Mouse (Mus musculus) C2C12 (cell line): ENCODE results near the gene Hps5. TPM values are rescaled to one million over a fixed set of nuclear protein-coding genes. Genes with fewer than 3 reads are reported as not detected.
"Not testable (repeated sequence)": the region's sequence is repeated elsewhere in the genome, so short reads cannot be mapped to it uniquely, and the experiment has no call there.

ENCODE experiments used
- H3K27me3 ChIP-seq: one replicate; pipeline ENCODE4 v1.6.1; 2011; ENCODE audit not compliant: control insufficient read depth, insufficient read depth, insufficient read length
- H3K36me3 ChIP-seq: one replicate; pipeline ENCODE4 v1.6.1; 2011; ENCODE audit not compliant: control insufficient read depth, insufficient read depth
- H3K4me3 ChIP-seq: one replicate; pipeline ENCODE4 v1.5.1; 2011; ENCODE audit warnings: mild to moderate bottlenecking, control low read depth; ENCODE audit not compliant: poor library complexity, insufficient read depth, severe bottlenecking
- H3K79me2 ChIP-seq: one replicate; pipeline ENCODE4 v1.6.1; 2011; ENCODE audit not compliant: control insufficient read depth, insufficient read depth
- H3K79me3 ChIP-seq: one replicate; pipeline ENCODE4 v1.6.1; 2011; ENCODE audit warnings: low read depth, control low read depth
- H3ac ChIP-seq: one replicate; pipeline ENCODE3; 2011; ENCODE audit warnings: low read depth; ENCODE audit not compliant: control insufficient read depth, insufficient read length
- CEBPB ChIP-seq: IDR thresholded peaks from one replicate; pipeline ENCODE4 v1.6.1; 2011; ENCODE audit warnings: low read depth, mild to moderate bottlenecking, control low read depth, moderate library complexity
- CTCF ChIP-seq: IDR thresholded peaks from one replicate; pipeline ENCODE4 v1.5.1; 2011; ENCODE audit not compliant: control insufficient read depth, insufficient read depth, insufficient read length
- FOSL1 ChIP-seq: IDR thresholded peaks from one replicate; pipeline ENCODE4 v1.8.0; 2011; ENCODE audit warnings: mild to moderate bottlenecking, low read length; ENCODE audit not compliant: poor library complexity, insufficient read depth, severe bottlenecking
- MAX ChIP-seq: IDR thresholded peaks from one replicate; pipeline ENCODE4 v1.6.1; 2011; ENCODE audit warnings: mild to moderate bottlenecking, control low read depth
- MYOD1 ChIP-seq: IDR thresholded peaks from one replicate; pipeline ENCODE4 v1.6.1; 2011; ENCODE audit warnings: low read depth; ENCODE audit not compliant: control insufficient read depth, insufficient read length
- MYOG ChIP-seq: IDR thresholded peaks from one replicate; pipeline ENCODE4 v1.6.1; 2011; ENCODE audit not compliant: control insufficient read depth, insufficient read length; ENCODE audit errors: extremely low read depth
- USF1 ChIP-seq: IDR thresholded peaks from one replicate; pipeline ENCODE4 v1.6.1; 2011; ENCODE audit warnings: low read depth, mild to moderate bottlenecking, control low read depth, moderate library complexity
- polyA plus RNA-seq: library from polyadenylated mRNA; unstranded; fragments of >200 nt; fragmentation: generic; extraction: Trizol; gene quantifications from one replicate; pipeline ENCODE4 v1.2.1, GENCODE M21; 2012; ENCODE audit warnings: missing spikeins

Gene Hps5
- polyA plus RNA-seq, 1 experiment, result 8.3 TPM

DNA sequence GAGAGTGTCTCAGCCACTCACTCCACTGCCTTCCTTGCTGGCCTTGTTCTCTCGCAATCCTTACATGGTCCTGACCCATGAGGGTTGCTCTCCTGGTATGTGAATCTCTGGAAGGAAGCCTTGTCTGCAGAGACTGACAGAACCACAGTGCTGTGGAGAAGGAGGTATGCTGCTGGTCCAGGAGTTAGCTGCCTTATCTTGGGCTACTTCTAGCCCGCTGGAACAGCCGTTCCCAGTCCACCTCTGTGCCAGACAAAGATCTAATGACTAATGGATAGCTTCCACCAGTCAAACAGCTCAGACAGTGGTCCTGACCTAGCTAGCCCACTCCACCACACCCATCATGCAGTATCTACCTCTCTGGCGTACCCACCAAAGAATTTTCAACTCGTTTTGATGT is 40.5 kb upstream of the Hps5 start:
- Histone ChIP-seq H3ac (no peak overlapping the region), H3K4me3 (no peak overlapping the region), H3K79me2 (no peaks in the 10 kb centered on the region), H3K27me3 (no peaks in the 10 kb centered on the region), H3K79me3 (no peaks in the 10 kb centered on the region), H3K36me3 (no peaks in the 10 kb centered on the region)
- no peak for TF ChIP-seq CTCF
- TF ChIP-seq MAX, result no peak
- TF ChIP-seq USF1, result no peak
- no peak for TF ChIP-seq CEBPB
- TF ChIP-seq MYOD1, result no peak
- TF ChIP-seq FOSL1, result no peak
- no peak for TF ChIP-seq MYOG

DNA sequence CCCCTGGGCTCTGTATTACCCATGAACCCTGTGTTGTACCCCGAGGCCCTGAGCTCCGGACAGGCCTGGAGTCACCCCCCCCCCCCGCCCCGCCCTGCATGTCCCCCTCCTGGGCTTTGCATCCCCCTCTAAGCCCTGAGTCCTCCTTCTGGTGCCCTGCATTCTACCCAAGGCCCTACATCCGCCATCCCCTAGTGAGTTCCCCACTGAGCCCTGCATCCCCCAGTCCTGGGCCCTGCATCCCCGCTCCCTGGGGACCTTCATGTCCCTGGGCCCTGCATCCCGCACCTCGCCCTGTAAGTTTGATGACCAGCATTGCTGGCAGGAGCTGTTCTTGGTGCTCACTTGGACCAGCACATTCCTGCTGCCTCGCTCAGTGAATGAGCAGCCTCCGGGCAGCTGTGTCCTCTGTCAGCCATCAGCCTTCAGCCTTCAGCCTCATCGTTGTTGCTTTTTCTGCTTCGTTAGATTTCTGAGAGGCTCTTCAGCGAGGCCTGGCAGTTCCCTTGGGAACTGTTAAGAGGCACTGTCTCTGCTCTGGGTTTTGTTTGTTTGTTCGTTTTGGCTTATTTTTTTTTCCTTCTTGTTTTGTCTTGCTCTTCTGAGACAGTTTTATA is 39.2 kb upstream of the Hps5 start:
- Histone ChIP-seq H3K79me2 (no peaks in the 10 kb centered on the region), H3ac (no peak overlapping the region), H3K27me3 (no peaks in the 10 kb centered on the region), H3K4me3 (no peak overlapping the region), H3K36me3 (no peaks in the 10 kb centered on the region), H3K79me3 (no peaks in the 10 kb centered on the region)
- no peak for TF ChIP-seq USF1

DNA sequence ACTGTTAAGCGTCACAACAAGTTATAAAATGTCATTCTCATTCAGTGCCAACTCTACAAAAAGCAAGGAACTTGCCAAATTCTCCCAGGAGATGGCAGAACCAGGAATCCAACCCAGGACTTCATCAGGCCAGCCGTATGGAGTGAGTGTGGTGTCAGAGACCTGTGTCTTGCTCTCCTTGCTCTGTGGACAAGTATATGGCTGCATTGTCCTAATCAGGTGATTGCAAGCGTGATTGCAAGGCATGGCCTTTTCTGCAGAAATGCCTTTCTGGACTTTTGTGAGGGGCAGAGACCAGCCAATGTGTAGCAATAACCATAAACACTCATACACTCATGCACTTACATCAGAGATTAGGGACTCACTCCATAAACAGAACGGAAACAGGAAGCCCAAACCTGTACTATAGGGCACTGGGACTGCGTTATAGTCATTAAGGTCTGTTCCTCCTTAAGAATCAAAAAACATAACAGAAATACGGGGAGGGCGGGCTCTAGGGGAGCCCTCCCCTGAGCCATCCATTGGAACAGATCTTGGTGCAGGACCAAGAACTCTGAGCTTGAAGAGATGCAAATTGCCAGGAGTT is 37.9 kb upstream of the Hps5 start:
- Histone ChIP-seq H3K79me2 (no peaks in the 10 kb centered on the region), H3ac (no peak overlapping the region), H3K79me3 (no peaks in the 10 kb centered on the region), H3K4me3 (no peak overlapping the region), H3K27me3 (no peaks in the 10 kb centered on the region), H3K36me3 (no peaks in the 10 kb centered on the region)
- TF ChIP-seq CEBPB, result no peak
- TF ChIP-seq FOSL1, result no peak
- no peak for TF ChIP-seq MYOD1
- TF ChIP-seq MAX, result no peak
- TF ChIP-seq MYOG, result no peak
- TF ChIP-seq CTCF, result no peak
- TF ChIP-seq USF1, result no peak

DNA sequence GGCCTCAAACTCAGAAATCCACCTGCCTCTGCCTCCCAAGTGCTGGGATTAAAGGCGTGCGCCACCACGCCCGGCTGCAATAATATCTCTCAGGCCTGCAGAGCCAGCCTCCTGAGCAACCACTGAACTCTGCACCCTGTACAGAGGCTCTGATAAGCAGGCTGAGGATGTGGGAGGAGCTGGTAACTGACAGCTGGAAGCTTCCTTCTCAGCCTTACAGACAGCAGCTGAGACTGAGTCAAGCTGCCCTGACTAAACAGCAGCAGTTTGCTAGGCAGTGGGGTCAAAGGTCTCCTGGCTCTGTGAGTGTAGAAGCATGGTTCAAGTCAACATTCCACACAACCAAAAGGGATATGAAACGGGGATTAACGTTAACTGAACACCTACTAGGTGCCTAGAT is 37.4 kb upstream of the Hps5 start:
- H3K36me3 ChIP-seq, result no peaks in the 10 kb centered on the region
- no peaks in the 10 kb centered on the region for H3K27me3 ChIP-seq
- TF ChIP-seq MAX, result no peak
- TF ChIP-seq MYOD1, result peak; percentile 11
- TF ChIP-seq CTCF, result no peak
- H3ac ChIP-seq, result no peak overlapping the region
- no peak overlapping the region for H3K4me3 ChIP-seq
- H3K79me3 ChIP-seq, result no peaks in the 10 kb centered on the region
- no peaks in the 10 kb centered on the region for H3K79me2 ChIP-seq

DNA sequence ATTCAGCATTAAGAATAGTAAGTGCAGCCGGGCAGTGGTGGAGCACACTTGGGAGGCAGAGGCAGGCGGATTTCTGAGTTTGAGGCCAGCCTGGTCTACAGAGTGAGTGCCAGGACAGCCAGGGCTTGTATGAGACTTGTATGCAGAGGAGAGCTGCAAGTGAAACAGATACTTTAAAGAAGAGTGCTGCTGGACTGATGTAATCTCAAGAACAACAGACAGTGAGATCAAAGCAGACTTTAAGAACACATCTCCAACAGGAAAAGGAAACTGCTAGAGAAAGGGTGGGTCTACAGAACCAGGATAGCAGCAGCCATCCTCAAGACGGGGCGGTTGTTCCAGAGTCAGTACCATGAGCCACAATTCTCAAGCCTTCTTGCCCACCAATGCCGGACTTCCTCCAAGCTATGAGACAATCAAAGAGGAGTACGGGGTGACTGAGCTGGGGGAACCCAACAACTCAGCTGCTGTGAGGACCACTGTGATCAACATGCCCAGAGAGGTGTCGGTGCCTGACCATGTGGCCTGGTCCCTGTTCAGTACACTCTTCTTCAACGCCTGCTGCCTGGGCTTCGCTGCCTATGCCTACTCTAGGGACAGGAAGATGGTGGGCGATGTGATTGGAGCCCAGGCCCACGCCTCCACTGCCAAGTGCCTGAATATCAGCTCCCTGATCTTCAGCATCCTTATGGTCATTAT is 36.4 kb upstream of the Hps5 start:
- not testable (repeated sequence) for H3K36me3 ChIP-seq, H3K79me2 ChIP-seq, H3K79me3 ChIP-seq, H3ac ChIP-seq, H3K27me3 ChIP-seq, H3K4me3 ChIP-seq

DNA sequence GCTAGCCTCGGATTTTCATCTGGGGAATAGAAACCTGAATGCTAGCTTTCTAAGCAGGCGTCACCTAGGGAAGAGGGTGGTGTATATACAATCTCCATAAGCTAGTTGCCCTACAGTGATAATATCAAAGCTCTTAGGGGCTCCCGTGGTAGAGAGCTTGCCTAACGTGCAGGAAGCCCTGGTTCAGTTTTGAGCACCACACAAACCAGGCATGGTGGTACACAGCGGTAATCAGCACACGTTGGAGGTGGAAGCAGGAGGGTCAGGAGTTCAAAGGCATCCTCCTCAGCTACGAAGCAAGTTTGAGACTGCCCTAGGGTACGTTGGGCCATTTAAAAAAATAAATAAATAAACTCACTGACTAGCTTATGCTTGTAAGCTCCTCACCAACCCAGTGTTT is 35.8 kb upstream of the Hps5 start:
- Histone ChIP-seq H3K79me3 (no peaks in the 10 kb centered on the region), H3ac (no peak overlapping the region), H3K79me2 (no peaks in the 10 kb centered on the region), H3K27me3 (no peaks in the 10 kb centered on the region), H3K36me3 (no peaks in the 10 kb centered on the region), H3K4me3 (no peak overlapping the region)
- TF ChIP-seq CEBPB (no peak), CTCF (no peak), MYOD1 (no peak), MYOG (no peak), USF1 (no peak), MAX (no peak), FOSL1 (no peak)
